Mouse (Mus musculus) heart, embryonic 13.5 days (tissue): ENCODE measurements around the gene Gpatch1. TPM values are rescaled to one million over a fixed set of nuclear protein-coding genes. Genes with fewer than 3 reads are reported as not detected.

Source experiments
- ATAC-seq: fragments of 200-750 bp; cut with Nextera tagmentation; 2 replicates; pipeline ENCODE4 v1.8.0; 2017; ENCODE audit warnings: moderate TSS enrichment; ENCODE audit not compliant: insufficient number of reproducible peaks, low FRiP score, low TSS enrichment; ENCODE audit errors: extremely low read depth
- H3K27ac ChIP-seq: fragments of 300-500 bp; sonication (generic); replicated peaks from 2 replicates; pipeline ENCODE4 v1.5.1; 2015; ENCODE audit warnings: moderate library complexity, mild to moderate bottlenecking, inconsistent platforms
- H3K27me3 ChIP-seq: fragments of 300-500 bp; sonication (generic); replicated peaks from 2 replicates; pipeline ENCODE4 v1.6.1; 2015; ENCODE audit warnings: mild to moderate bottlenecking, inconsistent platforms
- H3K36me3 ChIP-seq: fragments of 300-500 bp; sonication (generic); 2 replicates; pipeline ENCODE4 v1.6.1; 2015; ENCODE audit warnings: mild to moderate bottlenecking, inconsistent platforms
- H3K4me1 ChIP-seq: fragments of 300-500 bp; sonication (generic); 2 replicates; pipeline ENCODE4 v1.6.1; 2015; ENCODE audit warnings: inconsistent platforms
- H3K4me2 ChIP-seq: fragments of 300-500 bp; sonication (generic); 2 replicates; pipeline ENCODE4 v1.6.1; 2015; ENCODE audit warnings: inconsistent platforms, mild to moderate bottlenecking, moderate library complexity
- H3K4me3 ChIP-seq: fragments of 300-500 bp; sonication (generic); 2 replicates; pipeline ENCODE4 v1.5.1; 2015; ENCODE audit warnings: moderate library complexity, mild to moderate bottlenecking, inconsistent platforms
- H3K9ac ChIP-seq: fragments of 300-500 bp; sonication (generic); 2 replicates; pipeline ENCODE4 v1.6.1; 2015; ENCODE audit warnings: inconsistent platforms, mild to moderate bottlenecking, moderate library complexity
- H3K9me3 ChIP-seq: fragments of 300-500 bp; sonication (generic); 2 replicates; pipeline ENCODE4 v1.6.1; 2016; ENCODE audit warnings: inconsistent platforms
- WGBS: fragments of 180-500 bp; shearing (Covaris S2); methylation state at CpG from one replicate; pipeline ENCODE4 v1.1.7; 2015; ENCODE audit warnings: mixed read lengths; 5-methylcytosine and 5-hydroxymethylcytosine counted together
- polyA plus RNA-seq: library from polyadenylated mRNA; unstranded; fragments of >200 nt; fragmentation: Nextera tagmentation; extraction: Ambion mirVana; gene quantifications from 2 replicates; pipeline ENCODE4 v1.2.1, GENCODE M21; 2015

Gene Gpatch1
- 11.0 and 11.4 TPM in 2 replicates for polyA plus RNA-seq

DNA sequence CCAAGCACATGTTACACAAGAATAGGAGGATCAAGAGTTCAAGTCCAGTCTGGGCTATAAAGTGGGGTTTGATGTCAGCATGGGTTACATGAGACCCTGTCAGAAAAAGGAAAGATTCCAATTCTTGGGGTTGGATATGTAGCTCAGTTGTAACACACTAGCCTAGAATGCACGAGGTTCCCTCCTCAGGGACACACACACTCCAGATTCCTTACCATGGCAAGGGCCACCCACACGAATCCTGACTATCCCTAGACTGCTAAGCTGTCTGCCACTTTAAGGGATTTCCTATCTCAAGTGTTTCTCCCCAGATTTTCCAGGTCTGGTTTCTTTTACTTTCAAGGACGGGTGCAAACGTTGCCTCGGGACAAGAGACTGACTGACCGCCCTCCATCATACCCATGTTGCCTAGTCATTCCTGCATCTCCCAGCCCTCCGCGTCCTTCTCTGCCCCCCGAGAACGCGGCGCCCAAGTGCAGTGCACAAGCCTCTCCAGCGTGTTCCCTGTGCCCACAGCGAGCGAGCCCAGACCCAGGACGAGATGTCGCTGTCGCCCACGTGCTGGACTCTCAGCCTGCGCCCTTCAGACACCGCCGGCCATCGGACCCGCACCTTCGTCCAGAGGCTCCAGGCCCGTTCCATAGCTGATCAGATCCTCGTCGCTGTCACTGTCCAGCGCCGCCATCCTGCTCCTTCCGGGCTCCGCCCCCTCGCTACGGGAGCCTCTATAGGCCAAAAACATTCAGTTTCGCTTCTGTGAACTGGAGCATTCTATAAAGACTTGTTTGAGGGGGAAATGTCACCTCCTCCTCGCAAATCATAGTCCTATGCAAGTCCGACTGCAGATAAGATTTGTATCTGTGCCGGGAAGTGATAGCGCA, at the start of gene Gpatch1:
Gpatch1 (minus strand) TSS at position 712 of the 881 bp plus-strand sequence.
- peak; percentile 71; the same call in 1 of the 2 replicates for ATAC-seq
- H3K27ac ChIP-seq = peak within 1 kb of the TSS; percentile 76
- H3K9me3 ChIP-seq = no peaks in the 10 kb centered on the region
- under 1% methylated on average over 39 of the region's 39 CpGs for WGBS
- H3K36me3 ChIP-seq = no peaks in the 10 kb centered on the region
- peak within 1 kb of the TSS; percentile 88 for H3K4me3 ChIP-seq
- peaks cover 13% of the 10 kb centered on the region for H3K4me1 ChIP-seq
- H3K27me3 ChIP-seq = no peaks in the 10 kb centered on the region
- H3K4me2 ChIP-seq = peak within 1 kb of the TSS; percentile 85
- H3K9ac ChIP-seq = peak within 1 kb of the TSS; percentile 91

DNA sequence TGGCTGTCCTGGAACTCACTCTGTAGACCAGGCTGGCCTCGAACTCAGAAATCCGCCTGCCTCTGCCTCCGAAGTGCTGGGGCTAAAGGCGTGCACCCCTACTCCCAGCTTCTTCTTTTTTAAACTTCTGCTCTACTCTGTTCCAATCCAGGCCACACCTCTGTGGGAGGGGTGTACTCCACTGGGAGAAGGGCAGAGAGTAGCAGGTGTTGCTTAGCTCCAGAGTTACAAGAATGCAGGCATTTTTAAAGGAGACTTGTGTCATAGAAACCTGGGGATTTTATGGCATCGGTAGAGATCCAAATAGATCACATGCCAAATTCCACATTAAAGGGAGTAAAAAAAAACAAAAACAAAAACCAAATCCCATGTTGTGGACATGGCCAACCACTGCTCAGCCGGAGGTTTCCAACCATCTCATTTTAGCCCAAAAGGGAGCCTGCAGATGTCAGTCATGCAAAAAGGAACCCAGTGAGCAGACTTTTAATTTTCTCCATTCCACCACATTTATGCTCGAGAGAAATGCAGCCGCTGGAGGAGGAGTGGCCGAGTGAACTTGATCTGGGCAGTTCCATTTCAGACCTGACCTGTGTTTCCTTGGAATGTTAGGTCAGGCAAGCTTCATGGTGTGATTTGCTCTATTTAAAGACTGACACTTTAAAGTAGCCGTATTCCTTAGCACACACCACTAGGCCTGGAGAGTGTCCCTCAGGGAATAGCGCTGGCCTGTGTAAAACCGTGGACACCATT, 47.1 kb upstream of the Gpatch1 start:
- Histone ChIP-seq H3K9ac (no peak overlapping the region), H3K9me3 (no peaks in the 10 kb centered on the region; the same call in 1 of the 2 replicates), H3K4me1 (peaks cover 24% of the 10 kb centered on the region), H3K36me3 (peaks cover 4% of the 10 kb centered on the region; the same call in 1 of the 2 replicates), H3K4me2 (no peak overlapping the region), H3K27me3 (no peaks in the 10 kb centered on the region), H3K4me3 (no peak overlapping the region), H3K27ac (no peak overlapping the region; the same call in 1 of the 2 replicates)
- WGBS = 58% methylated on average over 12 of the region's 12 CpGs
- ATAC-seq = no peak

- H3K9me3 ChIP-seq = no peaks in the 10 kb centered on the region; the same call in 1 of the 2 replicates
- peaks cover 4% of the 10 kb centered on the region; the same call in 1 of the 2 replicates for H3K36me3 ChIP-seq
- no peaks in the 10 kb centered on the region for H3K27me3 ChIP-seq
- ATAC-seq = no peak
- H3K4me1 ChIP-seq = peaks cover 24% of the 10 kb centered on the region
- H3K4me3 ChIP-seq = no peak overlapping the region
- no peak overlapping the region for H3K9ac ChIP-seq
- no peak overlapping the region for H3K4me2 ChIP-seq
- WGBS = 63% methylated on average over 5 of the region's 5 CpGs
- H3K27ac ChIP-seq = 0 out of 2 replicates have a peak overlapping the region, but pooled peaks have one; percentile 13
Observed at GRCm38 (mm10) chr7:35362868-35363267, 44.6 kb upstream of the Gpatch1 start.

DNA sequence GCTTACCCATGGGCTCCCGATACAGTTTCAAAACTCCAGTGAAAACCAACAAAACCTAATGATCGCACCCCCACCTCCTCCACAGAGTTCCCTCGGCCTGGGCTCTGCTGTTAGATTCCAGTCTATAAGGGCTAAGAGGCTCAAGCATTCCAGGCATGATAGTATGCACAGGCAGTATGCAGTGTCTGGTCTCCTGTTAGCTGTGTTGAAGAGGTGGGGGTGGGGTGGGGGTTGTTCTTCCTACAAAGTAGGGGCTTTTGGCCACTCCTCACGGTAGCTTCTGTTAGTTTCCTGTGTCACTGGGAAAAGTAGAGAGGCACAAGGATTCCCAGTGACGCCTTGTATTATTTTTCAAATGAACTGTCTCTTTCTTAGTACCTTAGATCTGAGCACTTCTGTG, 44.0 kb upstream of the Gpatch1 start:
- no peak for ATAC-seq
- Histone ChIP-seq H3K27ac (peak overlapping the region; percentile 36; the same call in 1 of the 2 replicates), H3K4me2 (0 out of 2 replicates have a peak overlapping the region, but pooled peaks have one; percentile 20)

DNA sequence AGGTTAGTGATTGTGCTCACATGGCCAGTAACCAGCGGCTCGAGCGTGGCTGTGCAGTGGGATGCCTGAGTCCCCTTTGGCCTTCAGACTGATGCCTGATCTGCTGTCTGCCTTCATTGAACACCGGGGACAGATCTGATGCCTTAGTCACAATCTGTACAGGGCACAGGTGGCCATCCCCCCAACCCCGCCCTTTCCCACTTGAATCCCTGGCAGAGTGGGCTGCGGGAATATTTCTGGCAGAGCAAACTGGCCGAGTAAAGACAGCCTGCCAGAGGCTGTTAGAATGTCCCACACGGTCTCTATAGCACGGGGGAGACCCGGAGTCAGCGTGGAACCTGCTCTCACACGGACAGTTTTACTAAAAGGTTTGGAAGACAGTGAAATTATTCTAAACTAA, 39.4 kb upstream of the Gpatch1 start:
- Histone ChIP-seq H3K36me3 (no peaks in the 10 kb centered on the region), H3K4me1 (peaks cover 11% of the 10 kb centered on the region), H3K4me2 (no peak overlapping the region), H3K27me3 (no peaks in the 10 kb centered on the region), H3K4me3 (no peak overlapping the region), H3K9ac (no peak overlapping the region), H3K27ac (no peak overlapping the region), H3K9me3 (no peaks in the 10 kb centered on the region)
- 81% methylated on average over 12 of the region's 12 CpGs for WGBS
- ATAC-seq = no peak

More for the DNA sequence above, 44.0 kb upstream of the Gpatch1 start:
- H3K27me3 ChIP-seq = no peaks in the 10 kb centered on the region
- H3K4me1 ChIP-seq = peaks cover 24% of the 10 kb centered on the region
- 37% methylated on average over 5 of the region's 5 CpGs for WGBS
- no peak overlapping the region for H3K4me3 ChIP-seq
- H3K9me3 ChIP-seq = no peaks in the 10 kb centered on the region; the same call in 1 of the 2 replicates
- H3K36me3 ChIP-seq = peaks cover 4% of the 10 kb centered on the region; the same call in 1 of the 2 replicates
- 0 out of 2 replicates have a peak overlapping the region, but pooled peaks have one; percentile 29 for H3K9ac ChIP-seq

GRCm38 (mm10) chr7:35355303-35355872, 37.1 kb upstream of the Gpatch1 start:
- Histone ChIP-seq H3K4me1 (no peaks in the 10 kb centered on the region), H3K27ac (no peak overlapping the region), H3K27me3 (no peaks in the 10 kb centered on the region), H3K9me3 (no peaks in the 10 kb centered on the region), H3K9ac (no peak overlapping the region), H3K36me3 (no peaks in the 10 kb centered on the region), H3K4me2 (no peak overlapping the region), H3K4me3 (no peak overlapping the region)
- ATAC-seq = no peak
- 62% methylated on average over 5 of the region's 5 CpGs for WGBS

GRCm38 (mm10) chr7:35353306-35353705, 35.1 kb upstream of the Gpatch1 start:
- 93% methylated on average over 15 of the region's 15 CpGs for WGBS
- no peak for ATAC-seq
- Histone ChIP-seq H3K4me1 (peaks cover under 1% of the 10 kb centered on the region; the same call in 1 of the 2 replicates), H3K36me3 (no peaks in the 10 kb centered on the region), H3K9me3 (no peaks in the 10 kb centered on the region), H3K27ac (no peak overlapping the region), H3K27me3 (no peaks in the 10 kb centered on the region), H3K4me2 (no peak overlapping the region), H3K4me3 (no peak overlapping the region), H3K9ac (no peak overlapping the region)

DNA sequence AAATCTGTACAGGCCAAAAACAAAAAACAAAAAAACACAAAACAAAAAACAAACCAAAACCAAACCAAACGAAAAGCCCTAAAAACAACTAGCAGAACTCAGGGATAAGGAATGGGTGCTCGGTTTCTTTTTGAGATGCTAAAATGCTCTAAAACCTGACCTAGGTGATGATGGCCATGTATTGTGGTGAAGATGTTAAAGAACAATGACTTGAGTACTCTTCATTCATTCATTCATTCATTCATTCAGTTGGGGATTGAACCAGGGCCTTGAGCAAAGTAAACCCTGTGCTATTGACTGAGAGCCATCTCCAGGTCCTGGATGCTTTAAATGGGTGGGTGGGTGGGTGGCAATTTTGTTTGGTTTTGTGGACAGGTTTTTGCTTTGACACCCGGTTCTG, 32.9 kb upstream of the Gpatch1 start:
- Histone ChIP-seq H3K4me3 (no peak overlapping the region), H3K36me3 (no peaks in the 10 kb centered on the region), H3K27ac (no peak overlapping the region), H3K9ac (no peak overlapping the region), H3K9me3 (no peaks in the 10 kb centered on the region), H3K4me1 (peaks cover 12% of the 10 kb centered on the region), H3K27me3 (no peaks in the 10 kb centered on the region), H3K4me2 (no peak overlapping the region)
- 76% methylated on average over 3 of the region's 3 CpGs for WGBS
- ATAC-seq = no peak

- H3K27ac ChIP-seq = no peak overlapping the region
- 86% methylated on average over 8 of the region's 8 CpGs for WGBS
- no peaks in the 10 kb centered on the region for H3K36me3 ChIP-seq
- H3K4me2 ChIP-seq = no peak overlapping the region
- H3K4me1 ChIP-seq = peaks cover 13% of the 10 kb centered on the region
- H3K27me3 ChIP-seq = no peaks in the 10 kb centered on the region
- H3K4me3 ChIP-seq = no peak overlapping the region
- H3K9ac ChIP-seq = no peak overlapping the region
- ATAC-seq = no peak
- no peaks in the 10 kb centered on the region for H3K9me3 ChIP-seq
Observed at GRCm38 (mm10) chr7:35349886-35350684, 31.8 kb upstream of the Gpatch1 start.

DNA sequence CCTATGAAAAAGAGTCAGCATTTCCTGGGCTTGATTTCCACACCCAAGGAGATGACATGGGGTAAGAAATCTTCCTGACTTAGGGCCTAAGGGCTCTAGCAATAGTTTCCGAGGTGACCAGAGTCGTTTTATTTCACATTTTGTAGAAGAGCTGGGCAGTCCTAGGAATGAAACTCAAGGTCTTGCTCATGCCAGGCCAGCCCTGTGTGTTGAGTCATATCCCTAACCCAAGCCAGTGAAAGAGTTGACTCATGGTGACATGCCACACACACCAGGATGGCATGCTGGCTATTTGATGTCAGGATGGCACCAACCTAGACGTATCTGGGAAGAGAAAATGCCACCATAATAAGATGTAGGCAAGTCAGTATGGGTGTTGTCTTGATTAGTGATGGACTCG, 30.8 kb upstream of the Gpatch1 start:
- ATAC-seq = no peak
- H3K4me3 ChIP-seq = no peak overlapping the region
- H3K9me3 ChIP-seq = no peaks in the 10 kb centered on the region
- WGBS = 84% methylated on average over 4 of the region's 4 CpGs
- H3K27me3 ChIP-seq = no peaks in the 10 kb centered on the region
- H3K9ac ChIP-seq = no peak overlapping the region
- no peaks in the 10 kb centered on the region for H3K36me3 ChIP-seq
- H3K4me2 ChIP-seq = no peak overlapping the region
- peaks cover 13% of the 10 kb centered on the region for H3K4me1 ChIP-seq
- no peak overlapping the region for H3K27ac ChIP-seq
